In genomic region chr2:128211881-128212209, GRCm38 (mm10) we compare ENCODE assay signal across 10 mouse cellular contexts.
A peak's percentile ranks its signal among the peaks of the same experiment; 100 is the strongest.
DNase-seq lines count a peak whose midpoint lies in the region; ATAC-seq and TF ChIP-seq lines count a peak whose summit lies in the region.
"Had no signal": no experiment of that assay in that cellular context is flagged by ENCODE, and none has a peak within 500 bp of the region (broad histone marks: within the 10 kb centered on the region; RNA-seq: fewer than 3 reads in every experiment).

No protein-coding gene starts in this region.

- H3K27me3 ChIP-seq in heart, postnatal 0 days (ENCODE audit: control insufficient read depth, insufficient read depth, low read length) = no peaks in the 10 kb centered on the region
- peaks cover 2% of the 10 kb centered on the region; the same call in 1 of the 2 replicates for H3K27me3 ChIP-seq in hindbrain, embryonic 12.5 days
- H3K27me3 ChIP-seq in midbrain, embryonic 10.5 days (ENCODE audit: low read depth, poor library complexity, severe bottlenecking) = 0 out of 2 replicates have a peak, but pooled peaks cover 3% of the 10 kb centered on the region

- peaks cover 18% of the 10 kb centered on the region for H3K4me1 ChIP-seq in heart, postnatal 0 days (ENCODE audit: control insufficient read depth, insufficient read depth)
- peaks cover 5 to 36% of the 10 kb centered on the region in 2 experiments for H3K4me1 ChIP-seq in ES-E14 (ENCODE audit: control insufficient read depth in 2 of 2, insufficient read depth in 2 of 2, low read length in 2 of 2, poor library complexity in 1 of 2)
- peaks cover 21% of the 10 kb centered on the region for H3K4me1 ChIP-seq in hindbrain, embryonic 12.5 days
- H3K4me1 ChIP-seq in midbrain, embryonic 10.5 days = peaks cover 16% of the 10 kb centered on the region

- H3K4me2 ChIP-seq in heart, postnatal 0 days (ENCODE audit: low read depth, low read length) = peak overlapping the region; percentile 34; the same call in 1 of the 2 replicates
- H3K4me2 ChIP-seq in hindbrain, embryonic 12.5 days (replicated peaks) = peak overlapping the region; percentile 24; the same call in 1 of the 2 replicates

- no peak overlapping the region for H3K4me3 ChIP-seq in heart, postnatal 0 days (ENCODE audit: low read depth, low read length)
- peak overlapping the region; percentile 42 to 47; a peak in 3 of 4 replicates for H3K4me3 ChIP-seq in ES-E14 (ENCODE audit: insufficient read depth in 1 of 2, low read depth in 1 of 2, low read length in 2 of 2, poor library complexity in 1 of 2, severe bottlenecking in 1 of 2)
- no peak overlapping the region for H3K4me3 ChIP-seq in hindbrain, embryonic 12.5 days
- H3K4me3 ChIP-seq in midbrain, embryonic 10.5 days = 0 out of 2 replicates have a peak overlapping the region, but pooled peaks have one; percentile 33

- H3K9me3 ChIP-seq in heart, postnatal 0 days (replicated peaks; ENCODE audit: control insufficient read depth, low read length) = no peaks in the 10 kb centered on the region
- no peaks in the 10 kb centered on the region for H3K9me3 ChIP-seq in ES-E14 (ENCODE audit: control insufficient read depth, insufficient read depth, low read depth, low read length)
- no peaks in the 10 kb centered on the region for H3K9me3 ChIP-seq in hindbrain, embryonic 12.5 days (replicated peaks)
- H3K9me3 ChIP-seq in midbrain, embryonic 10.5 days (replicated peaks) = no peaks in the 10 kb centered on the region

- H3K36me3 ChIP-seq in heart, postnatal 0 days (replicated peaks; ENCODE audit: control insufficient read depth, insufficient read depth, low read length) = no peaks in the 10 kb centered on the region
- no peaks in the 10 kb centered on the region for H3K36me3 ChIP-seq in ES-E14 (ENCODE audit: control insufficient read depth, insufficient read depth, low read length, poor library complexity, severe bottlenecking)
- no peaks in the 10 kb centered on the region for H3K36me3 ChIP-seq in hindbrain, embryonic 12.5 days
- no peaks in the 10 kb centered on the region for H3K36me3 ChIP-seq in midbrain, embryonic 10.5 days

- no peak for TF ChIP-seq CTCF in heart, postnatal 0 days (IDR thresholded peaks at IDR 0.05; ENCODE audit: low read depth)

- whole genome bisulfite sequencing in heart, postnatal 0 days = 59% methylated on average over 8 of the region's 8 CpGs
- 25% methylated on average over 8 of the region's 8 CpGs for WGBS in hindbrain, embryonic 12.5 days
- 26% methylated on average over 8 of the region's 8 CpGs for WGBS in midbrain, embryonic 10.5 days

- H3K9ac ChIP-seq in heart, postnatal 0 days (replicated peaks; ENCODE audit: low read depth, low read length) = no peak overlapping the region
- H3K9ac ChIP-seq in ES-E14 (ENCODE audit: insufficient read depth, low read depth, low read length, poor library complexity, severe bottlenecking) = no peak overlapping the region; the same call in 1 of the 2 replicates
- H3K9ac ChIP-seq in hindbrain, embryonic 12.5 days = 0 out of 2 replicates have a peak overlapping the region, but pooled peaks have one; percentile 14

- TF ChIP-seq EP300 in heart, postnatal 0 days (IDR thresholded peaks at IDR 0.05; ENCODE audit: low read depth) = no peak

- in situ Hi-C loops in ES-E14 (cut with MboI; ENCODE audit: low sequenced_read_pairs in 2 of 2, unreplicated experiment in 2 of 2) = no loop called here

- no peak overlapping the region for H3K27ac ChIP-seq in heart, postnatal 0 days (ENCODE audit: low read depth)
- peak overlapping the region; percentile 93 for H3K27ac ChIP-seq in ES-E14 (ENCODE audit: insufficient read depth, low read depth, low read length, poor library complexity, severe bottlenecking)
- peak overlapping the region; percentile 18; the same call in 1 of the 2 replicates for H3K27ac ChIP-seq in hindbrain, embryonic 12.5 days
- peak overlapping the region; percentile 65 for H3K27ac ChIP-seq in midbrain, embryonic 10.5 days (replicated peaks)
- H3K27ac ChIP-seq: macrophage had no signal

- ATAC-seq in heart, postnatal 0 days (ENCODE audit: insufficient read depth, low read depth) = no peak
- peak; percentile 22; the same call in 1 of the 2 replicates for ATAC-seq in hindbrain, embryonic 12.5 days (ENCODE audit: low FRiP score)
- ATAC-seq in frontal cortex, adult (ENCODE audit: low TSS enrichment) = no peak

- no peak for DNase-seq in heart, postnatal 0 days (ENCODE audit: low spot score)
- no peak for DNase-seq in heart, adult 9 months (ENCODE audit: low spot score in 2 of 2)
- DNase-seq in ES-E14 (ENCODE audit: low read depth, low spot score) = peak; percentile 80
- no peak for DNase-seq in midbrain, embryonic 10.5 days (ENCODE audit: low spot score)
- no peak for DNase-seq in layer of hippocampus, postnatal 10 days (ENCODE audit: low spot score in 2 of 2)
- DNase-seq in cerebellum, postnatal 4 days (ENCODE audit: low spot score in 2 of 2) = no peak
- DNase-seq: gastrocnemius, postnatal 14 days had no signal

TF ChIP-seq in ES-E14, 5 proteins besides CTCF, POLR2A, EP300 and RAD21:
- TF ChIP-seq MAFK (IDR thresholded peaks at IDR 0.05; ENCODE audit: insufficient read depth, low read depth, low read length) (no peak), ZNF384 (IDR thresholded peaks at IDR 0.05; ENCODE audit: low read depth, low read length) (no peak), ZC3H11A (IDR thresholded peaks at IDR 0.05; ENCODE audit: borderline replicate concordance, low read depth, low read length) (no peak), HCFC1 (IDR thresholded peaks at IDR 0.05; ENCODE audit: borderline replicate concordance, insufficient read depth, low read length) (no peak), CHD2 (IDR thresholded peaks at IDR 0.05; ENCODE audit: low read depth, low read length) (no peak)

Comparison
In these comparisons a context has a peak if more than half of its experiments do, and no peak if none do; other contexts are left out.
1. H3K4me3 ChIP-seq: peak in ES-E14 (2 of 2) and midbrain, embryonic 10.5 days (single experiment); none in heart, postnatal 0 days (single experiment) and hindbrain, embryonic 12.5 days (single experiment).